8 mouse cellular contexts compared by ENCODE assay signal in the genomic region with DNA sequence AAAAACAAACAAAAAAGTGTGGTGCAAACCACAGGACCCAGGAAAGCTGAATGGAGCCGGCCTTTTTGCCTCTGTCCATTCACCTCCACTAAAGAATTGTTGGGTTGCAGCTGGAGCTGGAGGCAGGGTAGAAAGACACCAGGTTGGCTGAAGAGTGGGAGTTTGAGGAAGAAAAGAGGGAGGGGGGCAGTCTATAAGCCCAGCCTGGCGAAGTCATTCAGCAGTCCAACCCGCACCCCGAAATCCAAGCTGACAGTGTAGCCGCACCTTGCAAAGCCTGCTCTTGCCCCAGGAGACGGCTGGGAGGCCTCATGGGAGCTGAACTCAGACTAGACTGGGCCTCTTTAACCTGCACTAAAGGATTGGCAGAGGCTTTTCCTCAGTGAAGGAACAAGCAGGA. TPM values are rescaled to one million over a fixed set of nuclear protein-coding genes. Genes with fewer than 3 reads are reported as not detected.
DNase-seq lines count a peak whose midpoint lies in the region; ATAC-seq and TF ChIP-seq lines count a peak whose summit lies in the region.

No protein-coding gene starts in this region.

- peaks cover 21% of the 10 kb centered on the region; the same call in 1 of the 2 replicates for H3K4me1 ChIP-seq in kidney, embryonic 14.5 days (ENCODE audit: control insufficient read depth, insufficient read depth, low read length)
- H3K4me1 ChIP-seq in embryonic facial prominence, embryonic 13.5 days = peaks cover 41% of the 10 kb centered on the region
- peaks cover 49% of the 10 kb centered on the region for H3K4me1 ChIP-seq in limb, embryonic 13.5 days

- no peak for TF ChIP-seq CTCF in gastrocnemius, adult 2 months (IDR thresholded peaks at IDR 0.05)

- H3K4me3 ChIP-seq in gastrocnemius, adult 2 months = peak overlapping the region; percentile 88; the same call in 1 of the 2 replicates
- H3K4me3 ChIP-seq in kidney, embryonic 14.5 days (ENCODE audit: low read length) = no peak overlapping the region
- no peak overlapping the region for H3K4me3 ChIP-seq in embryonic facial prominence, embryonic 13.5 days
- H3K4me3 ChIP-seq in limb, embryonic 13.5 days = no peak overlapping the region

- DNase-seq in gastrocnemius, adult 2 months = peak; percentile 36
- DNase-seq in gastrocnemius, postnatal 25 days = no peak
- no peak for DNase-seq in kidney, adult 8-10 months
- no peak for DNase-seq in thymus, postnatal 14 days

- H3K9ac ChIP-seq in kidney, embryonic 14.5 days (ENCODE audit: low read depth, low read length) = no peak overlapping the region
- no peak overlapping the region for H3K9ac ChIP-seq in embryonic facial prominence, embryonic 13.5 days
- no peak overlapping the region for H3K9ac ChIP-seq in limb, embryonic 13.5 days

- no peaks in the 10 kb centered on the region for H3K36me3 ChIP-seq in kidney, embryonic 14.5 days (ENCODE audit: control insufficient read depth, insufficient read depth, low read length)
- peaks cover 3% of the 10 kb centered on the region; the same call in 1 of the 2 replicates for H3K36me3 ChIP-seq in embryonic facial prominence, embryonic 13.5 days
- peaks cover 2% of the 10 kb centered on the region; the same call in 1 of the 2 replicates for H3K36me3 ChIP-seq in limb, embryonic 13.5 days

- H3K27me3 ChIP-seq in kidney, embryonic 14.5 days (ENCODE audit: control insufficient read depth, insufficient read depth, low read length) = no peaks in the 10 kb centered on the region
- peaks cover 22% of the 10 kb centered on the region; the same call in 1 of the 2 replicates for H3K27me3 ChIP-seq in embryonic facial prominence, embryonic 13.5 days
- peaks cover 7% of the 10 kb centered on the region; the same call in 1 of the 2 replicates for H3K27me3 ChIP-seq in limb, embryonic 13.5 days

- H3K9me3 ChIP-seq in kidney, embryonic 14.5 days (ENCODE audit: control insufficient read depth, low read length) = 0 out of 2 replicates have a peak, but pooled peaks cover 2% of the 10 kb centered on the region
- no peaks in the 10 kb centered on the region for H3K9me3 ChIP-seq in embryonic facial prominence, embryonic 13.5 days
- no peaks in the 10 kb centered on the region for H3K9me3 ChIP-seq in limb, embryonic 13.5 days

- peak overlapping the region; percentile 92 for H3K27ac ChIP-seq in gastrocnemius, adult 2 months
- H3K27ac ChIP-seq in kidney, embryonic 14.5 days (ENCODE audit: low read depth, low read length) = peak overlapping the region; percentile 82
- H3K27ac ChIP-seq in embryonic facial prominence, embryonic 13.5 days = peak overlapping the region; percentile 81
- H3K27ac ChIP-seq in limb, embryonic 13.5 days = peak overlapping the region; percentile 91

- WGBS in kidney, embryonic 14.5 days = 73% methylated on average over 6 of the region's 6 CpGs
- 61% methylated on average over 6 of the region's 6 CpGs for WGBS in embryonic facial prominence, embryonic 13.5 days
- WGBS in limb, embryonic 13.5 days = 78% methylated on average over 6 of the region's 6 CpGs

- intact Hi-C loops in gastrocnemius, adult 2 months (cut with DNase I) = no loop called here

- ATAC-seq in kidney, embryonic 14.5 days (ENCODE audit: low FRiP score, low TSS enrichment) = no peak
- ATAC-seq in embryonic facial prominence, embryonic 13.5 days (ENCODE audit: insufficient number of reproducible peaks, insufficient read depth, low FRiP score, low TSS enrichment, low read depth) = no peak
- ATAC-seq in limb, embryonic 13.5 days (ENCODE audit: low FRiP score, low read depth) = no peak
- ATAC-seq in activated CD4-positive, CD25-positive, alpha-beta regulatory T cell, adult 4 months = no peak

- no peak overlapping the region for H3K4me2 ChIP-seq in kidney, embryonic 14.5 days (replicated peaks; ENCODE audit: low read depth, low read length)
- H3K4me2 ChIP-seq in embryonic facial prominence, embryonic 13.5 days = no peak overlapping the region
- H3K4me2 ChIP-seq in limb, embryonic 13.5 days (replicated peaks) = peak overlapping the region; percentile 97; the same call in 1 of the 2 replicates

RNA-seq across cellular contexts. Expression of a gene that starts 0.9 kb away (rescaled TPM):
- 10 to 100 TPM; 29.3 to 32.1 TPM for total RNA-seq in gastrocnemius, adult 2 months (2021)
- 10 to 100 TPM; 38.0 to 40.5 TPM for total RNA-seq in gastrocnemius, postnatal 25 days (2021)
- 24.9 and 28.7 TPM in 2 replicates for polyA plus RNA-seq in kidney, embryonic 14.5 days (2014; fragmentation: Nextera tagmentation; extraction: Ambion mirVana)
- 37.9 and 38.0 TPM in 2 replicates for polyA plus RNA-seq in embryonic facial prominence, embryonic 13.5 days (2015; fragmentation: Nextera tagmentation; extraction: Ambion mirVana)
- polyA plus RNA-seq in limb, embryonic 13.5 days (2015; fragmentation: Nextera tagmentation; extraction: Ambion mirVana) = 45.3 and 46.1 TPM in 2 replicates
- under 1 TPM in 1 of 2 experiments, not detected in 1; 0.30 TPM for polyA plus RNA-seq in activated CD4-positive, CD25-positive, alpha-beta regulatory T cell, adult 4 months (2017; shearing (Covaris generic))

RNA-seq across cellular contexts. Expression of a gene that starts 31.8 kb away (rescaled TPM):
- 10 to 100 TPM; 83.0 to 85.3 TPM for total RNA-seq in gastrocnemius, adult 2 months (2021)
- total RNA-seq in gastrocnemius, postnatal 25 days (2021) = 10 to 100 TPM; 62.7 to 68.1 TPM
- polyA plus RNA-seq in kidney, embryonic 14.5 days (2014; fragmentation: Nextera tagmentation; extraction: Ambion mirVana) = 116 and 219 TPM in 2 replicates
- 192 and 213 TPM in 2 replicates for polyA plus RNA-seq in embryonic facial prominence, embryonic 13.5 days (2015; fragmentation: Nextera tagmentation; extraction: Ambion mirVana)
- polyA plus RNA-seq in limb, embryonic 13.5 days (2015; fragmentation: Nextera tagmentation; extraction: Ambion mirVana) = 207 and 225 TPM in 2 replicates
- polyA plus RNA-seq in activated CD4-positive, CD25-positive, alpha-beta regulatory T cell, adult 4 months (2017; shearing (Covaris generic)) = 10 to 100 TPM; 83.9 to 84.2 TPM

RNA-seq across cellular contexts. Expression of a gene that starts 31.8 kb away (rescaled TPM):
- total RNA-seq in gastrocnemius, adult 2 months (2021) = 10 to 100 TPM; 27.4 to 28.4 TPM
- 10 to 100 TPM; 16.7 to 24.0 TPM for total RNA-seq in gastrocnemius, postnatal 25 days (2021)
- polyA plus RNA-seq in kidney, embryonic 14.5 days (2014; fragmentation: Nextera tagmentation; extraction: Ambion mirVana) = 122 and 131 TPM in 2 replicates
- 137 and 149 TPM in 2 replicates for polyA plus RNA-seq in embryonic facial prominence, embryonic 13.5 days (2015; fragmentation: Nextera tagmentation; extraction: Ambion mirVana)
- 146 and 152 TPM in 2 replicates for polyA plus RNA-seq in limb, embryonic 13.5 days (2015; fragmentation: Nextera tagmentation; extraction: Ambion mirVana)
- polyA plus RNA-seq in activated CD4-positive, CD25-positive, alpha-beta regulatory T cell, adult 4 months (2017; shearing (Covaris generic)) = 10 to 100 TPM; 62.3 to 65.5 TPM

Comparison
In these comparisons a context has a peak if more than half of its experiments do, and no peak if none do; other contexts are left out.
1. RNA of a gene that starts 0.9 kb away (polyA plus RNA-seq): 45.3 to 46.1 TPM in limb, embryonic 13.5 days, 37.9 to 38.0 TPM in embryonic facial prominence, embryonic 13.5 days and 24.9 to 28.7 TPM in kidney, embryonic 14.5 days; 0.30 TPM in activated CD4-positive, CD25-positive, alpha-beta regulatory T cell, adult 4 months; every median in the first group is over 10 times any median in the second.
2. Peak in every context shown above with its lines, with median percentiles within 50 percentile points of each other: H3K27ac ChIP-seq.